Mouse (Mus musculus) spleen, adult 2 months (tissue): ENCODE measurements around the gene Flrt2. TPM values are rescaled to one million over a fixed set of nuclear protein-coding genes. Genes with fewer than 3 reads are reported as not detected.

Experiments used
- DNase-seq, 2 experiments: peaks; one replicate each; pipeline versions ENCODE4 v3.0.0 to v3.0.0-alpha.2; 2012 to 2021; ENCODE audit warnings: low spot score in 2 of 2, low read depth in 1 of 2
- H3K27ac ChIP-seq: fragments of 200-500 bp; 2 replicates; pipeline ENCODE4 v1.5.1; 2012; ENCODE audit warnings: low read length, inconsistent platforms; ENCODE audit not compliant: insufficient read depth
- H3K27me3 ChIP-seq: fragments of 200-500 bp; 2 replicates; pipeline ENCODE4 v1.6.1; 2012; ENCODE audit warnings: mild to moderate bottlenecking, moderate library complexity, low read length, inconsistent platforms; ENCODE audit not compliant: control insufficient read depth, insufficient read depth
- H3K36me3 ChIP-seq: fragments of 200-500 bp; 2 replicates; pipeline ENCODE4 v1.6.1; 2012; ENCODE audit warnings: mild to moderate bottlenecking, low read length, inconsistent platforms; ENCODE audit not compliant: control insufficient read depth, insufficient read depth
- H3K4me1 ChIP-seq: fragments of 200-500 bp; 2 replicates; pipeline ENCODE4 v1.6.1; 2011; ENCODE audit warnings: inconsistent platforms; ENCODE audit not compliant: control insufficient read depth, insufficient read depth, insufficient read length
- H3K4me3 ChIP-seq: fragments of 200-500 bp; 2 replicates; pipeline ENCODE4 v1.5.1; 2011; ENCODE audit warnings: mild to moderate bottlenecking, inconsistent platforms; ENCODE audit not compliant: insufficient read depth, insufficient read length; ENCODE audit errors: extremely low read depth
- CTCF ChIP-seq: fragments of 200-500 bp; IDR thresholded peaks from 2 replicates; pipeline ENCODE4 v1.5.1; 2011; ENCODE audit warnings: mild to moderate bottlenecking, inconsistent platforms; ENCODE audit not compliant: insufficient read depth, insufficient read length, insufficient replicate concordance; ENCODE audit errors: extremely low read depth
- POLR2A ChIP-seq: fragments of 200-500 bp; IDR thresholded peaks from 2 replicates; pipeline ENCODE4 v1.6.1; 2011; ENCODE audit warnings: low read depth, low read length, inconsistent platforms
- WGBS: fragments of 180-500 bp; shearing (Covaris S2); methylation state at CpG from one replicate; pipeline ENCODE4 v1.1.7; 2018; 5-methylcytosine and 5-hydroxymethylcytosine counted together
- polyA plus RNA-seq: library from polyadenylated mRNA; depleted of rRNA; stranded (reverse); fragments of >200 nt; gene quantifications from 2 replicates; pipeline ENCODE4 v1.2.3, GENCODE M21; 2012

Gene Flrt2
- polyA plus RNA-seq, 1 experiment = 0.92 TPM

- TF ChIP-seq POLR2A (no peak), CTCF (no peak)
- 39% methylated on average over 6 of the region's 6 CpGs for WGBS
- Histone ChIP-seq H3K36me3 (no peaks in the 10 kb centered on the region), H3K27ac (no peak overlapping the region), H3K27me3 (peaks cover 8% of the 10 kb centered on the region), H3K4me1 (no peaks in the 10 kb centered on the region), H3K4me3 (no peak overlapping the region; the same call in 1 of the 2 replicates)
- no peak for DNase-seq
Measured at GRCm38 (mm10) chr12:95696522-95697025, 4.5 kb downstream of the Flrt2 start.

DNA sequence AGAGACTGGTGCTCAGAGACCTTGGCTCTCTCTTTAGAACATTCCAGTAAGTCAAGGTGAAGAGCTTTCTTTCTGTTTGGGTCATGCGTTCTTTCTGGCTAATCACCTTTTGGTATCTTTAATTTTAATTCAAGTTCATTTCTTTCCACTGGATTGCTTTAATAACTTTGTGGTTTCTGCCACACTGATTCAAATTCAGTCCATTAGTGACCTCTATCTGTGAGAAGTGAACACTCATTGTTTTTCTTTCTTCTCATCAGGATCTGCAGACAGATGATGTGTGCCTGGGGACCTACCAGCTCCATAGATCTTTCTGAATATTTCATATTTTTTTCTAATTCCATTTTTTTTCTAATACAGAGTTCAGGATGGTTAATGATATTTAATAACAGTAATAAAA is 6.5 kb downstream of the Flrt2 start:
- Histone ChIP-seq H3K4me1 (no peaks in the 10 kb centered on the region), H3K36me3 (no peaks in the 10 kb centered on the region), H3K4me3 (no peak overlapping the region), H3K27me3 (peaks cover 6% of the 10 kb centered on the region), H3K27ac (no peak overlapping the region)
- TF ChIP-seq POLR2A (no peak), CTCF (no peak)
- 64% methylated on average over 1 of the region's 1 CpGs for WGBS
- no peak for DNase-seq

DNA sequence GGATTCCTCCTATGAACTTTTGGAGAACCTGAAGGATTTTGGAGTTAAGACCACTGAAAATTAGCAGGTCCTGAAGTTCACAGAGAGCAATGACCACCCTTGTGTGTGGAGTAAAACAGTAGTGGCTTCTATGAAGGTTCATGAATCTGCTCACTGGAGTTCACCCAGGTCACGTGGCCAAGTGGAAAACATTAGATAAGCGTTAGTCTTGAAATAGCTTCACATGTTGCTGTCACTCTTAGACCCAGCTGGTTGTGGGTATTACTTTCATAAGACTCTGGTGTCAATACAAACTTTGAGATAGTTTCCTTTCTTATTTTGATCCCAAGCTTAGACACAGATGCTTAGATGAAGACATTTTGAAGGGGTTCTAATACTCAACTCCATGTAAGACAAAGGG is 8.7 kb downstream of the Flrt2 start:
- H3K4me3 ChIP-seq = no peak overlapping the region
- H3K4me1 ChIP-seq = no peaks in the 10 kb centered on the region
- H3K27me3 ChIP-seq = 0 out of 2 replicates have a peak, but pooled peaks cover under 1% of the 10 kb centered on the region
- TF ChIP-seq CTCF (no peak), POLR2A (no peak)
- no peaks in the 10 kb centered on the region for H3K36me3 ChIP-seq
- DNase-seq = no peak
- 57% methylated on average over 2 of the region's 2 CpGs for WGBS
- H3K27ac ChIP-seq = no peak overlapping the region

DNA sequence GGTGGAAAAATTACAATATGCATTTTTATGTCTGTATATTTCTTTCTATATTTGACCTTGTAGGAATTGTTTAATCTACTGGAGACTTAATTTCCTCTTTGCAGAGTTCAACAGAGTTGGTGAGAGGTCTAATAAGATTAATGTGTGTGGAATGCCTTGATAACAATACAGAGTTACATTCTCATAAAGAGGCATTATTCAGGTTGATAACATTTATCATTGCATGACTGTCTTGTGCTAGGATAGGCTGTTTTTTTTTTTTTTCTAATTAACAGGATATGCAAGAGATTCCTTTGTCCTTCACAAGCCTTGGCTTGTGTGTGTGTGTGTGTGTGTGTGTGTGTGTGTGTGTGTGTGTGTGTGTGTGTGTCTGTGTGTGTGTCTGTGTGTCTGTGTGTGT is 9.6 kb downstream of the Flrt2 start:
- no peak for DNase-seq
- H3K27ac ChIP-seq = no peak overlapping the region
- no peak for TF ChIP-seq CTCF
- TF ChIP-seq POLR2A = no peak
- H3K4me1 ChIP-seq = no peaks in the 10 kb centered on the region
- H3K4me3 ChIP-seq = no peak overlapping the region
- no peaks in the 10 kb centered on the region for H3K27me3 ChIP-seq
- H3K36me3 ChIP-seq = no peaks in the 10 kb centered on the region

GRCm38 (mm10) chr12:95705006-95705405 is 13.0 kb downstream of the Flrt2 start:
- Histone ChIP-seq H3K4me3 (no peak overlapping the region), H3K36me3 (no peaks in the 10 kb centered on the region), H3K27me3 (no peaks in the 10 kb centered on the region), H3K27ac (no peak overlapping the region), H3K4me1 (no peaks in the 10 kb centered on the region)
- no peak for TF ChIP-seq CTCF
- no peak for TF ChIP-seq POLR2A
- WGBS = 81% methylated on average over 3 of the region's 3 CpGs
- DNase-seq = no peak

GRCm38 (mm10) chr12:95723265-95723664 is 31.2 kb downstream of the Flrt2 start:
- H3K4me1 ChIP-seq = no peaks in the 10 kb centered on the region
- H3K27me3 ChIP-seq = no peaks in the 10 kb centered on the region
- H3K4me3 ChIP-seq = no peak overlapping the region
- WGBS = 88% methylated on average over 2 of the region's 2 CpGs
- H3K36me3 ChIP-seq = no peaks in the 10 kb centered on the region
- TF ChIP-seq POLR2A (no peak), CTCF (no peak)
- no peak for DNase-seq
- no peak overlapping the region for H3K27ac ChIP-seq

DNA sequence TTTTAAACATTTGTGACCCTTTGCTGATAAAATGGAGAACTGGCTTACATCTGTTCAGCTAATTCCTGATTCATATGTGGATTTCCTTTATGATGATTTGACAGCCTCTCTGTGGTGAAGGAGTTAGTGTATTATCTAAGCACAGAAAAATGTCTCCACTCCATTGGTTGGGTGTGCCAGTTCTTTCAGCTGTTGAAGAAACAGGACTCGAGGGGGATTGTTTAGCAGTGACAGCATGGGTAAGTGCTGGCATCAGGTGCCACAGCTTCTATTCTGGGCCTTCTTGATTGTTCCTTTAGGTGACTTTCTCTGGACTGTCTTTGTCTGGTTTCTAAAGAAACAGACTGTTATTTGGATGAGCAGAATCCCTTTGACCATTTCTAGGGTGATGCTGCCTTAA is 42.0 kb downstream of the Flrt2 start:
- no peaks in the 10 kb centered on the region for H3K36me3 ChIP-seq
- no peak overlapping the region for H3K4me3 ChIP-seq
- no peak overlapping the region for H3K27ac ChIP-seq
- H3K27me3 ChIP-seq = no peaks in the 10 kb centered on the region
- TF ChIP-seq CTCF = no peak
- TF ChIP-seq POLR2A = no peak
- 39% methylated on average over 1 of the region's 1 CpGs for WGBS
- no peak for DNase-seq
- H3K4me1 ChIP-seq = no peaks in the 10 kb centered on the region; the same call in 1 of the 2 replicates
